Mouse (Mus musculus): ENCODE results near the gene Rpp21. TPM values are rescaled to one million over a fixed set of nuclear protein-coding genes. Genes with fewer than 3 reads are reported as not detected.

Gene Rpp21
- total and polyA plus RNA-seq, 3 experiments, result 22.5 to 53.8 (median 50.5) TPM

Other genes with a start within 250 kb of the Rpp21 start
- 9.8 and 16.1 TPM in 2 replicates for gene H2-T24, start 237.5 kb downstream of the Rpp21 start, total RNA-seq (2012; rRNA removed)
- 6.6 and 7.6 TPM in 2 replicates for gene H2-T24, start 237.5 kb downstream of the Rpp21 start, total RNA-seq (2014; rRNA removed)
- gene H2-T24, start 237.5 kb downstream of the Rpp21 start, polyA plus RNA-seq (2012; ENCODE audit: insufficient read length, low read depth), result 8.9 and 9.3 TPM in 2 replicates
- gene H2-T23, start 225.2 kb downstream of the Rpp21 start, total RNA-seq (2012; rRNA removed), result 21.8 and 23.0 TPM in 2 replicates
- 35.6 and 38.8 TPM in 2 replicates for gene H2-T23, start 225.2 kb downstream of the Rpp21 start, total RNA-seq (2014; rRNA removed)
- 42.1 and 75.0 TPM in 2 replicates for gene H2-T23, start 225.2 kb downstream of the Rpp21 start, polyA plus RNA-seq (2012; ENCODE audit: insufficient read length, low read depth)
- 9.6 and 10.6 TPM in 2 replicates for gene H2-T22, start 215.3 kb downstream of the Rpp21 start, total RNA-seq (2012; rRNA removed)
- gene H2-T22, start 215.3 kb downstream of the Rpp21 start, total RNA-seq (2014; rRNA removed), result 14.9 and 16.4 TPM in 2 replicates
- gene H2-T22, start 215.3 kb downstream of the Rpp21 start, polyA plus RNA-seq (2012; ENCODE audit: insufficient read length, low read depth), result 19.8 and 26.1 TPM in 2 replicates
- 0.80 and 1.1 TPM in 2 replicates for gene Gm6034, start 215.1 kb downstream of the Rpp21 start, total RNA-seq (2012; rRNA removed)
- gene Gm6034, start 215.1 kb downstream of the Rpp21 start, total RNA-seq (2014; rRNA removed), result 0.42 TPM in 1 of 2 replicates, not detected in the other
- gene Gm6034, start 215.1 kb downstream of the Rpp21 start, polyA plus RNA-seq (2012; ENCODE audit: insufficient read length, low read depth), result 1.7 and 2.1 TPM in 2 replicates
- 23.8 and 25.1 TPM in 2 replicates for gene Gm11127, start 199.7 kb downstream of the Rpp21 start, total RNA-seq (2012; rRNA removed)
- 1.2 and 2.0 TPM in 2 replicates for gene Gm11127, start 199.7 kb downstream of the Rpp21 start, total RNA-seq (2014; rRNA removed)
- gene Gm11127, start 199.7 kb downstream of the Rpp21 start, polyA plus RNA-seq (2012; ENCODE audit: insufficient read length, low read depth), result 0.27 and 0.37 TPM in 2 replicates
- gene Gm19684, start 136.4 kb downstream of the Rpp21 start, total RNA-seq (2012; rRNA removed), result 0.34 and 0.55 TPM in 2 replicates
- 0.35 TPM in 1 of 2 replicates, not detected in the other for gene Gm19684, start 136.4 kb downstream of the Rpp21 start, total RNA-seq (2014; rRNA removed)
- gene Gm19684, start 136.4 kb downstream of the Rpp21 start, polyA plus RNA-seq (2012; ENCODE audit: insufficient read length, low read depth), result 0.87 and 0.93 TPM in 2 replicates
- not detected in 2 replicates for gene Gm7030, start 128.6 kb downstream of the Rpp21 start, total RNA-seq (2012; rRNA removed)
- not detected in 2 replicates for gene Gm7030, start 128.6 kb downstream of the Rpp21 start, total RNA-seq (2014; rRNA removed)
- not detected in 2 replicates for gene Gm7030, start 128.6 kb downstream of the Rpp21 start, polyA plus RNA-seq (2012; ENCODE audit: insufficient read length, low read depth)
- gene Gm8909, start 89.5 kb downstream of the Rpp21 start, total RNA-seq (2012; rRNA removed), result 0.25 and 0.38 TPM in 2 replicates
- gene Gm8909, start 89.5 kb downstream of the Rpp21 start, total RNA-seq (2014; rRNA removed), result not detected in 2 replicates
- 16.5 and 35.5 TPM in 2 replicates for gene Gm8909, start 89.5 kb downstream of the Rpp21 start, polyA plus RNA-seq (2012; ENCODE audit: insufficient read length, low read depth)
- gene H2-T3, start 67.8 kb downstream of the Rpp21 start, total RNA-seq (2012; rRNA removed), result not detected in 2 replicates
- not detected in 2 replicates for gene H2-T3, start 67.8 kb downstream of the Rpp21 start, total RNA-seq (2014; rRNA removed)
- gene H2-T3, start 67.8 kb downstream of the Rpp21 start, polyA plus RNA-seq (2012; ENCODE audit: insufficient read length, low read depth), result 0.74 and 1.3 TPM in 2 replicates
- gene Trim39, start 14.2 kb upstream of the Rpp21 start, total RNA-seq (2012; rRNA removed), result 10.4 and 12.6 TPM in 2 replicates
- gene Trim39, start 14.2 kb upstream of the Rpp21 start, total RNA-seq (2014; rRNA removed), result 11.1 and 12.3 TPM in 2 replicates
- 14.2 and 14.5 TPM in 2 replicates for gene Trim39, start 14.2 kb upstream of the Rpp21 start, polyA plus RNA-seq (2012; ENCODE audit: insufficient read length, low read depth)
- gene H2-M10.2, start 28.4 kb upstream of the Rpp21 start, total RNA-seq (2012; rRNA removed), result 6.0 and 7.0 TPM in 2 replicates
- not detected in 2 replicates for gene H2-M10.2, start 28.4 kb upstream of the Rpp21 start, total RNA-seq (2014; rRNA removed)
- 0.26 TPM in 1 of 2 replicates, not detected in the other for gene H2-M10.2, start 28.4 kb upstream of the Rpp21 start, polyA plus RNA-seq (2012; ENCODE audit: insufficient read length, low read depth)
- 16.7 and 21.4 TPM in 2 replicates for gene H2-M10.1, start 68.1 kb upstream of the Rpp21 start, total RNA-seq (2012; rRNA removed)
- gene H2-M10.1, start 68.1 kb upstream of the Rpp21 start, total RNA-seq (2014; rRNA removed), result 0.43 and 0.78 TPM in 2 replicates
- gene H2-M10.1, start 68.1 kb upstream of the Rpp21 start, polyA plus RNA-seq (2012; ENCODE audit: insufficient read length, low read depth), result 0.66 and 1.5 TPM in 2 replicates
- gene H2-M10.3, start 110.3 kb upstream of the Rpp21 start, total RNA-seq (2012; rRNA removed), result 0.13 and 0.17 TPM in 2 replicates
- gene H2-M10.3, start 110.3 kb upstream of the Rpp21 start, total RNA-seq (2014; rRNA removed), result not detected in 2 replicates
- not detected in 2 replicates for gene H2-M10.3, start 110.3 kb upstream of the Rpp21 start, polyA plus RNA-seq (2012; ENCODE audit: insufficient read length, low read depth)
- gene H2-M10.4, start 204.3 kb upstream of the Rpp21 start, total RNA-seq (2012; rRNA removed), result not detected in 2 replicates
- not detected in 2 replicates for gene H2-M10.4, start 204.3 kb upstream of the Rpp21 start, total RNA-seq (2014; rRNA removed)
- not detected in 2 replicates for gene H2-M10.4, start 204.3 kb upstream of the Rpp21 start, polyA plus RNA-seq (2012; ENCODE audit: insufficient read length, low read depth)